Mouse (Mus musculus) myocyte (in vitro differentiated cells): ENCODE measurements around the gene Il1a.

ENCODE experiments used
- CEBPB ChIP-seq: IDR thresholded peaks from 2 replicates; pipeline ENCODE4 v1.6.1; 2011; ENCODE audit warnings: mild to moderate bottlenecking, moderate library complexity; ENCODE audit not compliant: poor library complexity, insufficient read depth, severe bottlenecking
- E2F4 ChIP-seq: IDR thresholded peaks from one replicate; pipeline ENCODE4 v1.6.1; 2011; ENCODE audit warnings: mild to moderate bottlenecking, control low read depth, moderate library complexity; ENCODE audit not compliant: insufficient read depth
- MAX ChIP-seq: IDR thresholded peaks from one replicate; pipeline ENCODE4 v1.6.1; 2011; ENCODE audit warnings: low read depth, mild to moderate bottlenecking, control low read depth
- POLR2A ChIP-seq: IDR thresholded peaks from one replicate; pipeline ENCODE4 v1.6.1; 2011; ENCODE audit warnings: low read depth, mild to moderate bottlenecking, control low read depth, moderate library complexity; ENCODE audit not compliant: insufficient read length
- SRF ChIP-seq: IDR thresholded peaks from one replicate; pipeline ENCODE4 v1.6.1; 2011; ENCODE audit warnings: low read depth; ENCODE audit not compliant: control insufficient read depth, insufficient read length
- TCF12 ChIP-seq: IDR thresholded peaks from one replicate; pipeline ENCODE4 v1.6.1; 2011; ENCODE audit warnings: mild to moderate bottlenecking, control low read depth; ENCODE audit not compliant: poor library complexity, insufficient read depth, severe bottlenecking
- USF1 ChIP-seq: IDR thresholded peaks from one replicate; pipeline ENCODE4 v1.6.1; 2011; ENCODE audit warnings: low read depth, mild to moderate bottlenecking, control low read depth, moderate library complexity

DNA sequence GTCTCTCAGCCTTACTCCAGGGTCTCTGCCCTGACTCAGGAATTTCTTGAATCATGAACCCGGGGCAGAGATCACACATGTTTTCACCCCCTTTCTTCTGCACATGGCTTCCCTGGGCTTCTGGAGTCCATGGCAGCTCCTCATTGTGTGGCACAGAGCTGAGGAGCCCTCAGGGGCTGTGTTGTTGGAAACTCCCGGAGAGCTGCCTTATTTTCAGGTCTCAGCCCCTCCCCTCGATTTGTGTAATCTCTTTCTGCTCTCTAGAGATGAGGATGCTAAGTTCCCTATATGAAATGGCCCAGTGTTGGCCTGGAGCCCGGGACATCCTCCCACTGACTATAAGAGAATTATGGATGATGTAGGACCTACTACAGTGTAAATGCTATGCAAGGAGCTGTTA lies 23.7 kb upstream of the Il1a start:
- TF ChIP-seq E2F4 (no peak), MAX (no peak), POLR2A (no peak), USF1 (no peak), TCF12 (no peak), SRF (no peak), CEBPB (no peak)
